Mouse (Mus musculus): ENCODE measurements around the gene Nt5c. TPM values are rescaled to one million over a fixed set of nuclear protein-coding genes. Genes with fewer than 3 reads are reported as not detected.
A peak's percentile ranks its signal among the peaks of the same experiment; 100 is the strongest.
"Not testable (repeated sequence)": the region's sequence is repeated elsewhere in the genome, so short reads cannot be mapped to it uniquely, and the experiment has no call there.

Gene Nt5c
- polyA plus RNA-seq (2015; fragmentation: Nextera tagmentation; extraction: Ambion mirVana): 77.6 and 82.1 TPM in 2 replicates

- Histone ChIP-seq H3K27ac (ENCODE audit: low read length) (peak within 1 kb of the TSS; percentile 82), H3K4me1 (ENCODE audit: insufficient read depth, low read length) (peaks cover 13% of the 10 kb centered on the region), H3K4me2 (replicated peaks; ENCODE audit: low read depth, low read length) (peak within 1 kb of the TSS; percentile 88), H3K36me3 (ENCODE audit: insufficient read depth, low read length) (peaks cover 4% of the 10 kb centered on the region; the same call in 1 of the 2 replicates), H3K27me3 (ENCODE audit: insufficient read depth, low read length) (no peaks in the 10 kb centered on the region), H3K4me3 (ENCODE audit: low read length) (peak within 1 kb of the TSS; percentile 77), H3K9me3 (ENCODE audit: low read length) (no peaks in the 10 kb centered on the region), H3K9ac (replicated peaks; ENCODE audit: low read length) (peak within 1 kb of the TSS; percentile 75)
- WGBS: 0% methylated on average over 43 of the region's 43 CpGs
- ATAC-seq (ENCODE audit: low FRiP score, low TSS enrichment): peak; percentile 92
Measured at GRCm38 (mm10) chr11:115491356-115492083, at the start of gene Nt5c. Gene Nt5c (minus strand): TSS chr11:115491862.

GRCm38 (mm10) chr11:115538045-115538444 lies 46.4 kb upstream of the Nt5c start:
- no peak for ATAC-seq (ENCODE audit: low FRiP score, low TSS enrichment)
- 68% methylated on average over 2 of the region's 2 CpGs for WGBS
- no peak overlapping the region for H3K9ac ChIP-seq (replicated peaks; ENCODE audit: low read length)
- H3K4me2 ChIP-seq (replicated peaks; ENCODE audit: low read depth, low read length): no peak overlapping the region
- no peaks in the 10 kb centered on the region for H3K27me3 ChIP-seq (ENCODE audit: insufficient read depth, low read length)
- H3K4me3 ChIP-seq (ENCODE audit: low read length): no peak overlapping the region
- H3K27ac ChIP-seq (ENCODE audit: low read length): no peak overlapping the region
- H3K4me1 ChIP-seq (ENCODE audit: insufficient read depth, low read length): peaks cover 13% of the 10 kb centered on the region
- peaks cover 10% of the 10 kb centered on the region; the same call in 1 of the 2 replicates for H3K36me3 ChIP-seq (ENCODE audit: insufficient read depth, low read length)
- no peaks in the 10 kb centered on the region for H3K9me3 ChIP-seq (ENCODE audit: low read length)

GRCm38 (mm10) chr11:115536856-115537568 lies 45.4 kb upstream of the Nt5c start:
- Histone ChIP-seq H3K9ac (replicated peaks; ENCODE audit: low read length) (no peak overlapping the region), H3K9me3 (ENCODE audit: low read length) (no peaks in the 10 kb centered on the region), H3K4me2 (replicated peaks; ENCODE audit: low read depth, low read length) (peak overlapping the region; percentile 54; the same call in 1 of the 2 replicates), H3K36me3 (ENCODE audit: insufficient read depth, low read length) (peaks cover 20% of the 10 kb centered on the region), H3K27ac (ENCODE audit: low read length) (peak overlapping the region; percentile 100), H3K4me1 (ENCODE audit: insufficient read depth, low read length) (peaks cover 13% of the 10 kb centered on the region), H3K4me3 (ENCODE audit: low read length) (no peak overlapping the region), H3K27me3 (ENCODE audit: insufficient read depth, low read length) (no peaks in the 10 kb centered on the region)
- 81% methylated on average over 10 of the region's 10 CpGs for WGBS
- 0 out of 2 replicates have a peak, but pooled peaks have one; percentile 20 for ATAC-seq (ENCODE audit: low FRiP score, low TSS enrichment)

- Histone ChIP-seq H3K36me3 (ENCODE audit: insufficient read depth, low read length) (peaks cover 29% of the 10 kb centered on the region), H3K9me3 (ENCODE audit: low read length) (no peaks in the 10 kb centered on the region), H3K9ac (replicated peaks; ENCODE audit: low read length) (peak within 1 kb of the TSS; percentile 99), H3K27me3 (ENCODE audit: insufficient read depth, low read length) (no peaks in the 10 kb centered on the region), H3K4me1 (ENCODE audit: insufficient read depth, low read length) (peaks cover 13% of the 10 kb centered on the region), H3K4me3 (ENCODE audit: low read length) (peak within 1 kb of the TSS; percentile 96), H3K27ac (ENCODE audit: low read length) (peak within 1 kb of the TSS; percentile 100), H3K4me2 (replicated peaks; ENCODE audit: low read depth, low read length) (peak within 1 kb of the TSS; percentile 57)
- peak; percentile 93 for ATAC-seq (ENCODE audit: low FRiP score, low TSS enrichment)
- under 1% methylated on average over 62 of the region's 70 CpGs for WGBS
Measured at GRCm38 (mm10) chr11:115536038-115536681, 44.5 kb upstream of the Nt5c start, which contains the start of gene Sumo2. Gene Sumo2 (minus strand): TSS chr11:115536276.

- Histone ChIP-seq H3K9me3 (ENCODE audit: low read length) (no peaks in the 10 kb centered on the region), H3K27ac (ENCODE audit: low read length) (peak overlapping the region; percentile 100), H3K36me3 (ENCODE audit: insufficient read depth, low read length) (peaks cover 30% of the 10 kb centered on the region), H3K4me2 (replicated peaks; ENCODE audit: low read depth, low read length) (peak overlapping the region; percentile 57), H3K27me3 (ENCODE audit: insufficient read depth, low read length) (no peaks in the 10 kb centered on the region), H3K4me1 (ENCODE audit: insufficient read depth, low read length) (peaks cover 13% of the 10 kb centered on the region), H3K4me3 (ENCODE audit: low read length) (peak overlapping the region; percentile 96), H3K9ac (replicated peaks; ENCODE audit: low read length) (peak overlapping the region; percentile 99)
- peak; percentile 77 for ATAC-seq (ENCODE audit: low FRiP score, low TSS enrichment)
- WGBS: under 1% methylated on average over 43 of the region's 84 CpGs
Measured at GRCm38 (mm10) chr11:115535401-115536037, 43.9 kb upstream of the Nt5c start.

GRCm38 (mm10) chr11:115534759-115535371 lies 43.2 kb upstream of the Nt5c start:
- Histone ChIP-seq H3K9ac (replicated peaks; ENCODE audit: low read length) (peak overlapping the region; percentile 99), H3K36me3 (ENCODE audit: insufficient read depth, low read length) (peaks cover 35% of the 10 kb centered on the region), H3K4me2 (replicated peaks; ENCODE audit: low read depth, low read length) (peak overlapping the region; percentile 57), H3K9me3 (ENCODE audit: low read length) (no peaks in the 10 kb centered on the region), H3K4me1 (ENCODE audit: insufficient read depth, low read length) (peaks cover 13% of the 10 kb centered on the region), H3K27ac (ENCODE audit: low read length) (peak overlapping the region; percentile 100), H3K4me3 (ENCODE audit: low read length) (peak overlapping the region; percentile 96), H3K27me3 (ENCODE audit: insufficient read depth, low read length) (no peaks in the 10 kb centered on the region)
- 2% methylated on average over 11 of the region's 11 CpGs for WGBS
- no peak for ATAC-seq (ENCODE audit: low FRiP score, low TSS enrichment)

GRCm38 (mm10) chr11:115526446-115526845 lies 34.8 kb upstream of the Nt5c start:
- H3K9ac ChIP-seq (replicated peaks; ENCODE audit: low read length); H3K27me3 ChIP-seq (ENCODE audit: insufficient read depth, low read length); H3K4me1 ChIP-seq (ENCODE audit: insufficient read depth, low read length); H3K4me3 ChIP-seq (ENCODE audit: low read length); ATAC-seq (ENCODE audit: low FRiP score, low TSS enrichment); H3K4me2 ChIP-seq (replicated peaks; ENCODE audit: low read depth, low read length); H3K9me3 ChIP-seq (ENCODE audit: low read length); H3K27ac ChIP-seq (ENCODE audit: low read length): not testable (repeated sequence)
- H3K36me3 ChIP-seq (ENCODE audit: insufficient read depth, low read length): peaks cover 60% of the 10 kb centered on the region
- WGBS: 75% methylated on average over 3 of the region's 3 CpGs

GRCm38 (mm10) chr11:115522703-115523102 lies 31.0 kb upstream of the Nt5c start:
- no peak for ATAC-seq (ENCODE audit: low FRiP score, low TSS enrichment)
- Histone ChIP-seq H3K27ac (ENCODE audit: low read length) (no peak overlapping the region), H3K9ac (replicated peaks; ENCODE audit: low read length) (no peak overlapping the region), H3K27me3 (ENCODE audit: insufficient read depth, low read length) (no peaks in the 10 kb centered on the region), H3K36me3 (ENCODE audit: insufficient read depth, low read length) (peaks cover 38% of the 10 kb centered on the region), H3K4me1 (ENCODE audit: insufficient read depth, low read length) (0 out of 2 replicates have a peak, but pooled peaks cover 3% of the 10 kb centered on the region), H3K9me3 (ENCODE audit: low read length) (no peaks in the 10 kb centered on the region), H3K4me3 (ENCODE audit: low read length) (no peak overlapping the region), H3K4me2 (replicated peaks; ENCODE audit: low read depth, low read length) (no peak overlapping the region)
- 90% methylated on average over 2 of the region's 2 CpGs for WGBS

- no peak overlapping the region for H3K4me3 ChIP-seq (ENCODE audit: low read length)
- H3K4me1 ChIP-seq (ENCODE audit: insufficient read depth, low read length): 0 out of 2 replicates have a peak, but pooled peaks cover 3% of the 10 kb centered on the region
- H3K4me2 ChIP-seq (replicated peaks; ENCODE audit: low read depth, low read length): no peak overlapping the region
- H3K27ac ChIP-seq (ENCODE audit: low read length): no peak overlapping the region
- no peaks in the 10 kb centered on the region for H3K9me3 ChIP-seq (ENCODE audit: low read length)
- no peak for ATAC-seq (ENCODE audit: low FRiP score, low TSS enrichment)
- no peaks in the 10 kb centered on the region for H3K27me3 ChIP-seq (ENCODE audit: insufficient read depth, low read length)
- H3K36me3 ChIP-seq (ENCODE audit: insufficient read depth, low read length): peaks cover 34% of the 10 kb centered on the region
- WGBS: 94% methylated on average over 2 of the region's 2 CpGs
- H3K9ac ChIP-seq (replicated peaks; ENCODE audit: low read length): no peak overlapping the region
Measured at GRCm38 (mm10) chr11:115522238-115522637, 30.6 kb upstream of the Nt5c start.

Measured in kidney, embryonic 16.5 days (tissue).